Mouse (Mus musculus): ENCODE measurements at regions not wholly inside any gene's neighbourhood (a gene's known extent, or its start where the extent isn't known, plus 50 kb on each side); places are given as distances from the start of the nearest gene placed in this dataset.

DNA sequence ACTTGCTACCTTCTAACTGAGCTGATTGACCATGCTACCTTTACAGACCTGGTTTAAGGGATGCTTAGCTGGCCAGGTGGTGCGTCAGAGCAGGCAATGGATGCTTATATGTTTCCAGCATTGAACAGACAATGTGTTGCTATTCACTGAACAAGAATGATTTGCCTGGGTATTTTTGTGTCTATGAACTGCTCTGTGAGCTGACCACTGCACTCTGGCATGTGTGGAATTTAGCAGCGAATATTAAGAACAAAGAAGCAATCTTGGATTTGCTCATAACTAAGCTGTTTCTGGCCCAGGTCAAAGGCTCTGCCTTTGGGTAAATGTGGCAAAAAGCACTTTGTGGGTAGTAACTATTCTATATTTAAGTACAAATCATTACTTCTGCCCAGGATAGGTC is 58.3 kb upstream of the Ccdc39 start:
- no peak for DNase-seq (ENCODE audit: low spot score)

DNA sequence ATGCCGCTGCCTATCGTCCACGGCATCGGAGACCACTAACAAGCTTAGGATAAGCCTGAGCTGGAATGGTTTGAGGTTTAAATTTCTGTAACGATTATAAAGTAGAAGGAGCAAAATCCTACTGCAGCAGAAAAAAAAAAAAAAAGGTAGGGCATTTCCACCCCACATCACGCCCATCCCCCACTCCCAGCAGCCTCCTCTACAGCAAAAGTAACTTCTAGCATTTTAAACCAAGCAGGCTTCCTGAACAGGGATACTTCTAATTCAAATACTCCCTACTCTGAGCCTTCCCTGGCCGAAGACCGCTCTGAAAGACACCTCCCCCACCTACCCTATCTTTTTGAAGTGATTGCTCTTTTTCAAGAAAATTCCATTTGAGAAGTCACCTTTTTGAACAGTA is 59.2 kb upstream of the Ccdc39 start:
- DNase-seq (ENCODE audit: low spot score): no peak

DNA sequence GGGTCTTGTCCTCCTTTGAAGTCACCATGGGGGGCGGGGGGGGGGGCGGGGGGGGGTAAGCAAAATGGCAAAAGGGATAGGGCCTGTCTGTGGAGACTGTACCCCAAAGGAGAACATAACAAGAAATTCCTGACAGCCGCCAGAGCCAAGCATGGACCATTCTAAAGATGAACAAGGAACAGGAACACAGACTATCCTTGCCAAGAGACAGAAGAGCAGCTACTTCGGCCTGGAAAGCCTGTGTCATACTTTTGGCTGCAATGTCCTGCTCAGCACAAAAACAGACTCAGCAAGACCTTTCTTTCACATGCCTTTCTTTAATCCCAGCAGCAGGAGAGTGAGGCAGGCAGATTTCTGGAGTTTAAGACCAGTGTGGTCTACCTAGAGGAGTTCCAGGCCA is 59.7 kb upstream of the Ccdc39 start:
- DNase-seq (ENCODE audit: low spot score): no peak

DNA sequence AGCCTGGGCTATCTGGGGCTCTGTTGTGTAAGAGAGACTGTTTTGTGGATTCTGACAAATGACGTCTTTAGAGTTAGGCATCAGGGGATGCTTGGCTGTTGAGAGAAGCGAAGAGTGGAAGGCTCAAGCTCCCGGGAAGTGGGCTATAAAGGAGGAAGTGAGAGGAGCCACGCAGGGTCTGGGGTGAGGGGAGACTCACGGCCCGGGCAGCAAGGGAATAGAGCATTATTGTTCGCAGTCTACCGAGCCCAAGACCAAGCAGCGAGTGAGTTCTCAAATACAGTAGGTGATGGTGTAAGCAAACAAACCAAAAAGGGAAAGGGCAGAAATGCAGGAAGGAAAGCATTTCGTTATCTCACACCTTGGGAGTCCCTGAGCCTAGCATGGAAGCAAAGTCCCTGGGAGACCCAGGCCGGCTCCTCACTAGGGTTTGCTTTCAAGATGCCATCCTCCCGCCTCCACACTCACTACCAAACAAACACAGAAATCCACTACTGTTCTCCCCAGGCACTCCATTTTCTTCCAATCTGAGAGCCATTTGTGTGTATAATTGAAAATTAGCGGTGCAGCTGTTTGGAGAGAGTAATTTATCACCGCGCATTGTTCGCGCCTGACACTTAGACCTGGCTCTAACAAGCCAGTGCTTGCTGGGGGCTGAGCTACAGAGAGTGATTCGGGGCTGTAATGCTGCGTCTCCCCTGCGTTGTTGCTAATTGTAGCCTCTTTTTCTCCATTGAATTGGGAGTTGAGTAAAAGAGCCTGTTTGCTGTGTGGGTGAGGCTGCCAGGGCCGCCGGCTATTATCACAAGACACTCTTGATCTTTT is 61.0 kb upstream of the Ccdc39 start:
- DNase-seq (ENCODE audit: low spot score): no peak

DNA sequence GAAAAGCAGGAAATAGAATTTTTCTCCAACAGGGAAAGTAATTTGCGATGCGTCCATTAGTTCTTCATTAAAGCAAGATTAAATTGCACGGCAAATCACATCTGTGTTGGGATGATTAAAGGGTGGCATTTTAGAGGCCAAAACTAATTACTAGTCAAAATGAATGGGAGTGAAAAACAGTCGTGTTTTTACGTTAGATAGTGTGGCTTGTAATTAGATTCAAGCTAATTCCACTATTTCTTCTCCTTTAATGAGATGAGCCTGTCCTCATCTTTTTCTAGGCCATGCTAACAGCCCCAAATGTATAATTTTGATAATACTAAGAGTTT is 61.5 kb upstream of the Ccdc39 start:
- DNase-seq (ENCODE audit: low spot score): no peak

DNA sequence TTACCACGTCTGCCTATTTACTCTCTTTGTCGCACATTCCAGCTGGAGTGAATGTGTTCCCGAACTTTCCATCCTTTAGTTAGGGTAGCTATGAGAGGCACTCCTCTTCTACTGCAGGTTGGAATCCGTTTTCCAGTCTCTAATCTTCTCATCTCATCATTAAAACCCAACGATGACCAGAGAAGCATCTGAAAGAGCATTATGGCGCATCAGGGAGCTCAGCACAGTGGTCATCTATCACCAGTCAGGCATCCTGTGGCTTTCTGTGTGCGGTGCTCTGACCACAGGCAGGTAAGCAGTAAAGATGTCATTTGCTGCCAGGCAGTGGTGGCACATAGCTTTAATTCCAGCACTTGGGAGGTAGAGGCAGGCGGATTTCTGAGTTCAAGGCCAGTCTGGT is 63.0 kb upstream of the Ccdc39 start:
- no peak for DNase-seq (ENCODE audit: low spot score)

DNA sequence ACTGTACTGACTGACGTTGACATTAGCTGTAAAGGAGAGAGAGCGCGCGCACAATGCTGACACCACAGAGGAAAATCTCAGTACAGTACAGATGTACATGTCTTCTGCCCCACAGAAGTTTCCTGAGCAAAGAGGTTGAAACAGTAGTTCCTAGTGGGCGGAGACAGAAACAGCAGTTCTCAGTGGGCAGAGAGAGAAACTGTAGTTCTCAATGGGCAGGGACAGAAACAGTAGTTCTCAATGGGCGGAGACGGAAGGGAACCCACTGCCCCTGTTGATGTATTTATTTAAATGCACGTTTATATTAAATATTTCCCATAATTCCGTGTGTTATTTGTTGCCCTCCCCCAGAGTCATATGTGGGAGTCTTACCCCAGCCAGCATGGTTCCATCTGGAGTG is 67.4 kb upstream of the Ccdc39 start:
- DNase-seq (ENCODE audit: low spot score): no peak

DNA sequence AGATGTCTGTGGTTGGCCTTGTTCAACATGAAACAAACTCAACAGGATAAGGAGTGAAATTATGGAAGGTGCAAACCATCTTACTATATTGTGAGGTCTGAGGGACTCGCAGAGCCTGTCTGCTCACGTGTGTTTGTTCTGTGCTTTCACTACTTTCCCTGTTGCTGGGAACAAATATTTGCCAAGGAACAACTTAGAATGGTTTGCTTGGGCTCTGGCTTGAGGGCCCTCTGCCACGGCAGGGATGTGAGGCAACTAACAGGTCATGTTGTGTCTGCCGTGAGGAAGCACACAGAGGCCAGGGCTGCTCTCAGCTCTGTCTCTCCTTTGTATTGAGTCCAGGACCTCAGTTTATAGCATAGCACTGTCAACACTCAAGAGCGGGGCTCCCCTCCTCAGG is 69.4 kb upstream of the Ccdc39 start:
- no peak for DNase-seq (ENCODE audit: low spot score)

DNA sequence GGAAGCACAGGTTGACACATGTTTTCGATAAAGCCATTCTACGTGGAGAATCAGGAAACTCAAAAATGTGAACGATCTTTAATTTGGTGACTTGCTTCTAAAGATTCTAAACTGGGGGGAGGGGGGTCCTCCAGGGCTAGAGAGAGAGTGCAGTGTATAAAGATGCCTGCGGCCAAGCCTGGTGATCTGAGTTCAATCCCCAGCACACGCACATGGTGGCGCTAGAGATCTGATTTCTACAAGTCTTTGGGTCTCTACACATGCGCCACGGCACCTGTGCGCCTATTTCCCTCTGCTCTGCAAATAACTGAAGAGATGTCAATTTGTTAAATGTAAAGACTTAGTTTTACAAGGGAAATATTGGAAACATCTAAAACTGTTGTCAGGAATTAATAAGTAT is 70.3 kb upstream of the Ccdc39 start:
- no peak for DNase-seq (ENCODE audit: low spot score)

DNA sequence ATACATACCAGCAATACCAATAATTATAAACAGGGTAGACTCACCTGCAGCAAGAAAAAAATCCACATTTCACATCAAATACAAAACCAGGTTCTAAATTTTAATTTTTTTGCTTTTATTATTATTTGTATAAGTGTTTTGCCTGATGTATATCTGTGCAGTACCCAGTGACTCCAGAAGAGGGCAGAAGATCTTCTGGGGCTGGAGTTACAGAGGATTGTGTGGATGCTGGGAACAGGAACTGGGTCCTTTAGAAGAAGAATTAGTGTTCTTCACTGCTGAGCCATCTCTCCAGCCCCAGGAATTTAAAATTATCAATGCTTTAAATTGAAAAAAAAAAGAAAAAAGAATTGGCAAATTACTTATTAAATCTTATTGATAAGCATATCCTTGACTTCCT is 71.7 kb upstream of the Ccdc39 start:
- DNase-seq (ENCODE audit: low spot score): no peak

DNA sequence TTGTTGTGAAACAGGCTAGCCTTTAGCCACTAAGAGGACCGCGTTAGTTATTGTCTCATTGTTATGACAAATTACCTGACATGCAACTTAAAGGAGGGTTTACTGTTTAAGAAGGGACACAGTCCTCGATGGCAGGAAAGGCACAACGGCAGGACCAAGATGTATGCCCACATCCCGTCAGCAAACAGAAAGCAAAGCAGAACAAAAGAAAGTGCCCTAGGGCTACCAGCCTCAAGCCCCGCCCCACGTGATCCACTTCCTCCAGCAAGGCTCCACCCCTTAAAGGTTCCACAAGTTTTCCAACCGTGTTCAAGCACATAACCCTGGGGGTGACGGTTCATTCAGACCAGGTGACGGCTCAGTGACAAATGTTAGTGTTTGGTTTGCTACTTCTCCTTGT is 72.2 kb upstream of the Ccdc39 start:
- DNase-seq (ENCODE audit: low spot score): no peak

DNA sequence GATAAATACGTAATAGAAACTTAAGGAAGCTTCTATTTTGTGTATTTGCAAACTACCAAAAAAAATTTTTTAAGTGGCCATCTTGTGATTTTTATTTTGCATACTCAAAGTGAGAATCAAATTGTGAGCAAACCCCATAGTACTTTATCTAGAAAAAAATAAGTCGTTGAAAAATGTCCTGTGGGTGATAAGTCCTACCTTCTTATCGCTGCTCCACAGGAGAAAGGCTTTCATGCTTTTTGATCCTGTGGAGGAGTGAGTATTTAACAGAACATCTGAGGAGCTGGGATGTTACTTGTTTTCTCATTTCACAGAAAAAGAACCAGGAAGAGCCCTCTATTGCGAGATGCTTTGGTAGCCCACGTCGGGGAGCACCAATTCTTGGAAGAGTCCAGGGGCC is 72.7 kb upstream of the Ccdc39 start:
- no peak for DNase-seq (ENCODE audit: low spot score)

DNA sequence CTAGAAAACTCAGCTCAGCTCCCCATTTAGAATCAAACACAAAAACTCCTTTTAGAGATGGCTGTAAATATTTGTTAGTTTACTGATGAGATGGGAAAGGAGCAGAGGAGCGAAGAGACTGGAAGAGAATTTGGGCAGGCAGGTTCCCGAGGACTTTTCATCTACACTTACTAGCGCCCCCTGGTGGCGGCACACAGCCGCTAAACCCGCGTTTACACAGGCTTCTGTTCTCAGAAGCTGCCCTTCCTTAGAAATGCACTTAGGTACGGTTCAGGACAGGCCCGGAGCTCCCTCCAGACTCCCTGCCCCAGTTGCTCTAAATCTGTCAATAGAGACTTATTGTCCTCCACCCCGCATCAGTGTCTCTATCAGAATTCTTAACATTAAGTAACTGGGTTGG is 74.7 kb upstream of the Ccdc39 start:
- DNase-seq (ENCODE audit: low spot score): peak; percentile 26

DNA sequence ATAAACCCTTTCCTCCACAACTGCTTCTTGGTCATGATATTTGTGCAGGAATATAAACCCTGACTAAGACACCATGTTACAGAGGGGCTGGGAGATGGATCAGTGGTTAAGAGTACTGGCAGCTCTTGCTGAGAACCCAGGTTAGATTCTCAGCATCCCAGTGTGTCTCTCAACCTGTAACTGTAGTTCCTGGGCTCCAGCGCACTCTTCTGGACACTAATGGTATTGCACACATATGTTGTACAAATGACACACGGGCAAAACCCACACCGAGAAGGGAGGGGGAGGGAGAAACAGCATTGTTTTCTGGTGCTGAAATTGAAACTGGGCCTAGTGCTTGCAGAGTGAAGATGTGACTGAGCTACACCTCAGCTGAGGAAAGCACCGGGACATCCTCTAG is 81.0 kb upstream of the Ccdc39 start:
- no peak for DNase-seq (ENCODE audit: low spot score)

DNA sequence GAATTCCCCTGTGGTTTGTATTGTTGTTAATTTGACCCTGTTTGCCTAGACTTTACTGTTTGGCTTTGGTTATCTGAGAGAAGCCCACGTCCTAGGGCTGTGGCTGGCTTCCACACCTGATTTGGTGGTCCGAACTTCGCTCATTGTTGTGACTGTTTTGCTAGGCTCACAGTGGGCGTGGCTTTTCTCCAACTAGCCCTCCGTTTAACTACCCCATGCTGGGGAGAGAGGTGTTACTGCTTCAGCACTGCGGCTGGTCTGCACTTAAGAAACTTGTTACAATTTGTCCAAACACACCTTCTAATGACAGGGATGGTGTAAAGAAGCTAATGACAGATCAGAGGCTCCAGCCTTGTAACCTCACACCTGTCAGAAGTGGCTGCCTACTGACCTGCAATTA is 64.7 kb upstream of the Fxr1 start:
- DNase-seq (ENCODE audit: low spot score): no peak

DNA sequence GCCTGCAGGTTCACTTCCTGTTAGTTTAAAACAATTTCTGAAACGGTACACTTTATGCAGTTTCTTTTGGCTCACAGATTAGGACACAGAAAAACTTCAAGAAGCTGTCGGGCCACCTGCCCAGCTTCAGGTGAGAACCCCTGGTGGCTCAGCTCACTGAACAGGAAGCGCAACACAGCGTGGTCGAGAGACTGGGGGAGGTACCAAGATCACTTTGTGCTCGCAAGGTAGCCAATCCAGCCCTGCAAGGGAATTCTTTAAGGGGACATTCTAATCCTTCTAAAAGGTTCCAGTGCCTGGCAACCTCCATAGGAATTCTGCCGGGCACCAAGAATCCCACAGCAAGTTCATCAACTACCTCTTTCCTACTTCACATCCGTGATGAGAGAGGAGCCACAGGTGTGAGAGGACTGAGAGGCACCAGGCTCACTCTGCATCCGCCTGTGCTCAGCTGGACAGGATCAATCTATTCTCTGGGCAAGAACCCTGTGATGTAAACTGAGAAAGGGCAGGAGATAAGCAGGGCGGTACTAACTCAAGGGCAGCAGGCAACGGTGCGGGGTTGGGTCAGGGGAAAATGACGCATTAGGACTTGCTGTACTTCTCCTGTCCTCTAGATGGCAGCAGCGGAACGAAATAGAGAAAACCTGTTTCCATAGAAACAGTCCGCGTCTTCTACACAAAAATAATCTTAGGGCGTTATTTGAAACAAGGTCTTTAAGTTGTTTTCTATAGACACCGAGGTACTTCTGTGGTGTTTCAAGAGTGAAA is 63.7 kb upstream of the Fxr1 start:
- peak; percentile 39 for DNase-seq (ENCODE audit: low spot score)

DNA sequence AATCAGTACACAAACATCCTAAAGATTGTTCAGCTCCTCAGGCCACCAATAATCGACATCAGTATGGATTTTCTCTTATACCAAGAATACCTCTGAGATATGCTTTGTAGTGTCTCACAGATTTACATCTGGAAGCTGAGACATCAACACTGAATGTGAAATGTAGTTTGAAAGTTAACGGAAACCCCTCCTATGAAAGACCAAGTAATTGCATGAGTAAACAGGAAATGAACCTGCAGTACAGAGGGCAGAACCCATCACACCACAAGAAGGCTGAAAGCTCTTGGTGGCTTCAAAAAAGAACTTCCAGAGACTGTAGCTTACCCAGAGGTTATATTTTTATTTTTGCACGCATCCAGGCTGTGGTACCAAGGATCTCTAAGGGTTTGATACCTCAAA is 63.1 kb upstream of the Fxr1 start:
- no peak for DNase-seq (ENCODE audit: low spot score)

DNA sequence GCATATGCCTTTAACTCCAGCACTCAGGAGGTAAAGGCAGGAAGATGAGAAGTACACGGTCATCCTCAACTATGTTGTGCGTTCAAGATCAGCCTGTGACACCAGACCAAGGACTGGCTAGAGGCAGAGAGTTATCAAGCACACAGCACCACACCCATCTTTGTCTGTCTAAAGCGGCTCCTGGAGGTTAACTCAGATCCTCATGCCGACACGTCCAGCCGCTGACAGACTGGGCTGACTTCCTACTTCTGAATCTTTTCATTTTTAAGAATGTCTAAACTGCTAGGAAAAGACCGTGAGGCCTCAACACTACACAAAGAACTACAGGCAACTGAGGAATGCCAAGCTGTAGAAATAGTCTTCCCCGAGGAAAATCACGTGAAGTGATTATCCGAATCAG is 62.1 kb upstream of the Fxr1 start:
- DNase-seq (ENCODE audit: low spot score): no peak

DNA sequence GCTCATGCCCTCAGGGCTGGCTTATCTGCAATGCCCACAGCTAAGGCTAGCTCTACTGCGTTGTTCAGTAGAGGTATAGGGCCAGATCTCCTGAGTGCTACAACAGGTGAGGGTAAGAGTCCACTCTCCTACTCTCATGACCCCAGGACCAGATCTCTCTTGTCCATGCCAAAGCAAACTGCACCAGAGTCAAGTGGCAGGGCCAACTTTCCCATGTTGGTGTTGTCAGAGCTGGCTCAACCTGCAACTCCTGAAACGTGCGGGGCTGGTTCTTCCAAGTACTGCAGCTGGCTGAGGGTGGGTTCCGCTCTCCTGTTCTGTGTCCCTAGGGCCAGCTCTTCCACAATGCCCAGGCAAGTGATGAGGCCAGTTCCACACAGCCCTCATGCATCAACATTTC is 61.5 kb upstream of the Fxr1 start:
- DNase-seq (ENCODE audit: low spot score): no peak

DNA sequence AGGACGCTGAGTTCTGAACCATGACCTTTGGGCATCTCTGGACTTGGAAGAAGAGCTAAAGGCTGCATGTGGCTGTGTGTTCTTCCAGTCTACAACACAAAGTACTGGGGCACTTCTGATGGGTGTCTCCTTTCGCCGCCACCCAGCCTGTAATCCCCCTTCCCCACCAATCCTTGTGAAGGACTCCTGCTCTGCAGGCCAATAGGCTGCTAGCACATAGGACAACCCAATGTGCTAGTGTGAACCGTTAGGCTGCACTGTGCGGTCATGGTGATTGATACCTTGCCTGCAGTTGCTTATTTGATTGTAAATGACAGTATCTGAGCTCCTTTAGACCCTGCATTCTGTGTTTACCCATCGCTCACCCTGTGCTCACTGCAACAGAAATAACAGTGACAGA is 59.5 kb upstream of the Fxr1 start:
- DNase-seq (ENCODE audit: low spot score): no peak

DNA sequence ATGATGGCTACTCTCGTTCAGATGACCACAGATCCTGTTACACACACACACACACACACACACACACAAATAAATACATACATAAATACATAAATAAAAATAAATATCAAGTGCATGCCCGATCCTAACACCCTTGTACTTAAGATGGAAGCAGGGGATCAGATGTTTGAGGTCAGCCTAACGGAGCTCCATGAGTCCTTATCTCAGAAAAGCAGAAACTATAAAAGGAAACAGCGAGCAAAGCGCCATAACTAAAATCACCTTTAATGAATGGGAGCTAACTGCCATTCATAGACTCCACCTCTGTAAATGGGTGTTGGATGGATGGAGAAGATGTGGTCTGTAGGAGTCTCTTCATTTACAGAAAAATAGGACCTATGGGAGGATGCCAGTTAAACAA is 56.8 kb upstream of the Fxr1 start:
- DNase-seq (ENCODE audit: low spot score): no peak

DNA sequence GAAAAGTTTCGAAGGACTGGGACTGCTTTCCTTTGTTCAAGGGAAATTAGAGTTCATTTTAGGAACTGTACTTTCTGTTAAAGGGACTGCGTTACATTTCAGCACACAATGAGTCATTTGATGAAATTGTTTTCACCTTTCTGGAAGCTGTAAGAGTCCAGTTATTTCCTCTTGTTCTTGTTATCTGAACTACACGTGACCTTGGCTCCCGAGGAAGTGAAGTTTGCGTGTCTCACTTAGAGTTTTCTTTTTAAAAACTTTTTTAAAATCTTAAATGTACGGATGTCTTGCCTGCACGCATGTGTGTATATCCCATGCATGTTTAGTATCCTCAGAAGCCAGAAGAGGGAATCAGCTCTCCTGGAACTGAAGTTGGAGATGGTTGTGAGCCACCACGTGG is 52.6 kb upstream of the Fxr1 start:
- no peak for DNase-seq (ENCODE audit: low spot score)

All from spleen, adult 12 weeks (tissue).